Mouse (Mus musculus) G1E (cell line): ENCODE measurements around the gene Ankrd28.

Source experiments
- CTCF ChIP-seq: IDR thresholded peaks from 2 replicates; pipeline ENCODE4 v1.5.1; 2012; ENCODE audit warnings: low read depth, low read length, inconsistent platforms, mixed read lengths
- GATA1 ChIP-seq: IDR thresholded peaks from 2 replicates; pipeline ENCODE4 v1.6.1; 2012; ENCODE audit warnings: borderline replicate concordance, low read length, inconsistent platforms, mixed read lengths
- POLR2AphosphoS5 ChIP-seq: IDR thresholded peaks from 2 replicates; pipeline ENCODE4 v1.6.1; 2012; ENCODE audit warnings: low read depth, low read length, inconsistent platforms; ENCODE audit not compliant: insufficient replicate concordance
- TAL1 ChIP-seq: conservative IDR thresholded peaks from 2 replicates; pipeline ENCODE4 v1.6.1; 2012; ENCODE audit warnings: low read depth, low read length, inconsistent platforms, mixed read lengths

GRCm38 (mm10) chr14:31663376-31664099 is 166.9 kb downstream of the Ankrd28 start:
- no peak for TF ChIP-seq CTCF
- no peak for TF ChIP-seq GATA1
- no peak for TF ChIP-seq POLR2AphosphoS5
- TF ChIP-seq TAL1, result no peak
